Mouse (Mus musculus) forebrain, embryonic 13.5 days (tissue): ENCODE data around the gene Tmem14c. TPM values are rescaled to one million over a fixed set of nuclear protein-coding genes. Genes with fewer than 3 reads are reported as not detected.

Source experiments
- polyA plus RNA-seq: library from polyadenylated mRNA; unstranded; fragments of >200 nt; fragmentation: Nextera tagmentation; extraction: Ambion mirVana; gene quantifications from 2 replicates; pipeline ENCODE4 v1.2.1, GENCODE M21; 2015

Gene Tmem14c
- polyA plus RNA-seq, 1 experiment from 2014 or later, result 132 TPM

Other genes with a start within 250 kb of the Tmem14c start
- 2.8 and 3.1 TPM in 2 replicates for gene Gcnt2, start 156.5 kb upstream of the Tmem14c start, polyA plus RNA-seq
- gene Pak1ip1, start 15.3 kb upstream of the Tmem14c start, polyA plus RNA-seq, result 86.3 and 87.4 TPM in 2 replicates
- 0.74 and 0.81 TPM in 2 replicates for gene Mak, start 63.4 kb downstream of the Tmem14c start, polyA plus RNA-seq
- not detected in 2 replicates for gene Gcm2, start 94.7 kb downstream of the Tmem14c start, polyA plus RNA-seq
- 0.08 TPM in 1 of 2 replicates, not detected in the other for gene Sycp2l, start 98.0 kb downstream of the Tmem14c start, polyA plus RNA-seq
- 45.1 and 47.7 TPM in 2 replicates for gene Elovl2, start 204.1 kb downstream of the Tmem14c start, polyA plus RNA-seq
- 14.6 and 15.6 TPM in 2 replicates for gene Smim13, start 233.6 kb downstream of the Tmem14c start, polyA plus RNA-seq